Mouse (Mus musculus): Measurements from ENCODE around the gene Uvssa. TPM values are rescaled to one million over a fixed set of nuclear protein-coding genes. Genes with fewer than 3 reads are reported as not detected.

Gene Uvssa
- polyA plus RNA-seq, 1 experiment from 2014 or later: 3.1 TPM

DNA sequence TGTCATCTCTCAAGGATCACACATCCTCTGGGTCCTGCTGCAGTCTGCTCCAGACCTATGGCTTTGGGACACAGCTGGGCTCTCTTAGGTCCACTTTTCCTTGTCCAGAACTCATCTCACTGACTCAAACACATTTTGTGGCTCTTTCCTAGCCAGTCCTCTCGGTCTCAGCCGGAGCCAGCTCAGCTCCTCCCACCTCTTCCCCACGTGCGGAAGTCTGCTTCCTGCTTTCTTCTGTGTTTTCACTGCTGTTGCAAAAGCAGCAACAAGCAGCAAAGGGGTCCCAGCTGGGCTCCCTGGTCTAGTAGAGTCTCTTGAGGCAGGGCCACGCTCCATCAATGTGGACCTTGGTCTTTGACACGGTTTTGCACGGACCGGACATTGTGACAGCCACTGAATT lies 77.4 kb downstream of the Uvssa start:
- no peak overlapping the region for H3K4me3 ChIP-seq (ENCODE audit: low read depth, low read length)
- H3K4me1 ChIP-seq (ENCODE audit: control insufficient read depth, low read depth, low read length): no peaks in the 10 kb centered on the region
- no peak for ATAC-seq (ENCODE audit: low read depth)
- H3K27me3 ChIP-seq (ENCODE audit: control insufficient read depth, insufficient read depth, low read depth, low read length): no peaks in the 10 kb centered on the region
- H3K27ac ChIP-seq (ENCODE audit: low read length): no peak overlapping the region
- no peak overlapping the region for H3K9ac ChIP-seq (ENCODE audit: low read depth, low read length)
- no peak overlapping the region for H3K4me2 ChIP-seq (ENCODE audit: low read depth, low read length)
- no peaks in the 10 kb centered on the region for H3K36me3 ChIP-seq (ENCODE audit: control insufficient read depth, insufficient read depth)
- WGBS (ENCODE audit: insufficient replicate concordance): 33% methylated on average over 8 of the region's 8 CpGs
- no peaks in the 10 kb centered on the region for H3K9me3 ChIP-seq (replicated peaks; ENCODE audit: control insufficient read depth, low read length)

GRCm38 (mm10) chr5:33458132-33458622 lies 79.8 kb downstream of the Uvssa start:
- WGBS (ENCODE audit: insufficient replicate concordance): 37% methylated on average over 3 of the region's 3 CpGs
- Histone ChIP-seq H3K9me3 (replicated peaks; ENCODE audit: control insufficient read depth, low read length) (no peaks in the 10 kb centered on the region), H3K4me2 (ENCODE audit: low read depth, low read length) (no peak overlapping the region), H3K36me3 (ENCODE audit: control insufficient read depth, insufficient read depth) (no peaks in the 10 kb centered on the region), H3K4me3 (ENCODE audit: low read depth, low read length) (no peak overlapping the region), H3K27ac (ENCODE audit: low read length) (no peak overlapping the region), H3K4me1 (ENCODE audit: control insufficient read depth, low read depth, low read length) (no peaks in the 10 kb centered on the region), H3K27me3 (ENCODE audit: control insufficient read depth, insufficient read depth, low read depth, low read length) (no peaks in the 10 kb centered on the region), H3K9ac (ENCODE audit: low read depth, low read length) (no peak overlapping the region)
- ATAC-seq (ENCODE audit: low read depth): no peak

- H3K27me3 ChIP-seq (ENCODE audit: control insufficient read depth, insufficient read depth, low read depth, low read length): no peaks in the 10 kb centered on the region
- no peaks in the 10 kb centered on the region for H3K36me3 ChIP-seq (ENCODE audit: control insufficient read depth, insufficient read depth)
- WGBS (ENCODE audit: insufficient replicate concordance): 37% methylated on average over 2 of the region's 2 CpGs
- no peak overlapping the region for H3K4me2 ChIP-seq (ENCODE audit: low read depth, low read length)
- H3K4me3 ChIP-seq (ENCODE audit: low read depth, low read length): no peak overlapping the region
- no peak overlapping the region for H3K27ac ChIP-seq (ENCODE audit: low read length)
- no peaks in the 10 kb centered on the region for H3K9me3 ChIP-seq (replicated peaks; ENCODE audit: control insufficient read depth, low read length)
- no peak for ATAC-seq (ENCODE audit: low read depth)
- no peaks in the 10 kb centered on the region for H3K4me1 ChIP-seq (ENCODE audit: control insufficient read depth, low read depth, low read length)
- H3K9ac ChIP-seq (ENCODE audit: low read depth, low read length): no peak overlapping the region
These were observed 80.8 kb downstream of the Uvssa start for GRCm38 (mm10) chr5:33459111-33459510.

- 55% methylated on average over 7 of the region's 7 CpGs for WGBS (ENCODE audit: insufficient replicate concordance)
These were observed 86.0 kb downstream of the Uvssa start for GRCm38 (mm10) chr5:33464390-33464789.

DNA sequence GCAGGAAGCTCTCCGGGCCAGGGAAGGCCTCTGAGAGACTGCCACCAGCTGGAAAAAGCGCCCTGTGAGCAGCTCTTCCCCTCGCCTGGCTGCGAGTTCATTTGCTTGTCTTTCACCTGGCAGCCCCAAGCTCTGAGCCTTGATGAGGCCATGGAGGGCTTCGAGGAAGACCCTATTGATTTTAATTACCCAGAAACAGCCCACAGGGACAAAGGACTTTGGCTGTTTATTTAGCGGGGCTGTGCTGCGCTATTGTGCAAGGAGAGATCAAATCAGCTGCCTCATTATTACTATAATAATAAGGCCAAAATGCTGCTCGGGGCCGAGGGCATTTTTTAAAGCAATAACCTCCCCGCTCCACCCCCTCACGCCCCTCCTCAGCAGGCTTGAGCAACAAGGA lies 87.1 kb downstream of the Uvssa start:
- Histone ChIP-seq H3K4me3 (ENCODE audit: low read depth, low read length) (no peak overlapping the region), H3K9me3 (replicated peaks; ENCODE audit: control insufficient read depth, low read length) (no peaks in the 10 kb centered on the region), H3K27me3 (ENCODE audit: control insufficient read depth, insufficient read depth, low read depth, low read length) (no peaks in the 10 kb centered on the region), H3K4me1 (ENCODE audit: control insufficient read depth, low read depth, low read length) (no peaks in the 10 kb centered on the region), H3K9ac (ENCODE audit: low read depth, low read length) (no peak overlapping the region), H3K4me2 (ENCODE audit: low read depth, low read length) (no peak overlapping the region), H3K36me3 (ENCODE audit: control insufficient read depth, insufficient read depth) (no peaks in the 10 kb centered on the region), H3K27ac (ENCODE audit: low read length) (no peak overlapping the region)
- 48% methylated on average over 11 of the region's 11 CpGs for WGBS (ENCODE audit: insufficient replicate concordance)
- ATAC-seq (ENCODE audit: low read depth): no peak

More at GRCm38 (mm10) chr5:33464390-33464789, 86.0 kb downstream of the Uvssa start:
- Histone ChIP-seq H3K27ac (ENCODE audit: low read length) (no peak overlapping the region), H3K4me2 (ENCODE audit: low read depth, low read length) (no peak overlapping the region), H3K9me3 (replicated peaks; ENCODE audit: control insufficient read depth, low read length) (no peaks in the 10 kb centered on the region), H3K36me3 (ENCODE audit: control insufficient read depth, insufficient read depth) (no peaks in the 10 kb centered on the region), H3K4me3 (ENCODE audit: low read depth, low read length) (no peak overlapping the region), H3K27me3 (ENCODE audit: control insufficient read depth, insufficient read depth, low read depth, low read length) (no peaks in the 10 kb centered on the region), H3K9ac (ENCODE audit: low read depth, low read length) (no peak overlapping the region), H3K4me1 (ENCODE audit: control insufficient read depth, low read depth, low read length) (no peaks in the 10 kb centered on the region)
- ATAC-seq (ENCODE audit: low read depth): no peak

Other genes starting within 250 kb of the Uvssa start
- 24.9 and 31.0 TPM in 2 replicates for gene Spon2, start 160.1 kb upstream of the Uvssa start, polyA plus RNA-seq (2015; fragmentation: Nextera tagmentation; extraction: Ambion mirVana)
- 159 and 168 TPM in 2 replicates for gene Ctbp1, start 103.6 kb upstream of the Uvssa start, polyA plus RNA-seq (2015; fragmentation: Nextera tagmentation; extraction: Ambion mirVana)
- 46.2 and 49.6 TPM in 2 replicates for gene Maea, start 43.0 kb upstream of the Uvssa start, polyA plus RNA-seq (2015; fragmentation: Nextera tagmentation; extraction: Ambion mirVana)
- not detected in 2 replicates for gene Nkx1-1, start 55.4 kb downstream of the Uvssa start, polyA plus RNA-seq (2015; fragmentation: Nextera tagmentation; extraction: Ambion mirVana)